Mouse (Mus musculus): ENCODE measurements around the gene Rhox4d.
"Not testable (repeated sequence)": the region's sequence is repeated elsewhere in the genome, so short reads cannot be mapped to it uniquely, and the experiment has no call there.

The Rhox4d gene

GRCm38 (mm10) chrX:37514059-37514458, at the start of gene Rhox4d:
TSS of gene Rhox4d (plus strand) at chrX:37514359.
- DNase-seq, result not testable (repeated sequence)

GRCm38 (mm10) chrX:37480037-37480436, 34.1 kb upstream of the Rhox4d start, which contains the start of gene Rhox4c:
TSS of gene Rhox4c (plus strand) at chrX:37480337.
- not testable (repeated sequence) for DNase-seq

- DNase-seq, result not testable (repeated sequence)
Observed at GRCm38 (mm10) chrX:37530152-37530551, 16.0 kb downstream of the Rhox4d start, which contains the start of gene Rhox2e. TSS of gene Rhox2e (plus strand) at chrX:37530452.

- not testable (repeated sequence) for DNase-seq
Observed at GRCm38 (mm10) chrX:37541719-37542118, 27.6 kb downstream of the Rhox4d start, which contains the start of gene Rhox3e. TSS of gene Rhox3e (plus strand) at chrX:37542019.

GRCm38 (mm10) chrX:37557112-37557511, 43.0 kb downstream of the Rhox4d start, which contains the start of gene Rhox4e:
TSS of gene Rhox4e (plus strand) at chrX:37557412.
- DNase-seq, result not testable (repeated sequence)
